19 mouse cellular contexts compared by ENCODE assay signal in genomic region chr10:125961411-125962107, GRCm38 (mm10). TPM values are rescaled to one million over a fixed set of nuclear protein-coding genes. Genes with fewer than 3 reads are reported as not detected.
DNase-seq lines count a peak whose midpoint lies in the region; ATAC-seq and TF ChIP-seq lines count a peak whose summit lies in the region.
"Had no signal": no experiment of that assay in that cellular context is flagged by ENCODE, and none has a peak within 500 bp of the region (broad histone marks: within the 10 kb centered on the region; RNA-seq: fewer than 3 reads in every experiment).

No protein-coding gene starts in this region.

- H3K4me1 ChIP-seq in heart, embryonic 13.5 days, result peaks cover 24% of the 10 kb centered on the region
- peaks cover 7% of the 10 kb centered on the region for H3K4me1 ChIP-seq in lung, adult 2 months (ENCODE audit: control insufficient read depth, insufficient read depth, low read length)
- peaks cover 4% of the 10 kb centered on the region; the same call in 1 of the 2 replicates for H3K4me1 ChIP-seq in intestine, embryonic 14.5 days (replicated peaks; ENCODE audit: control insufficient read depth, insufficient read depth, low read length)
- peaks cover 3% of the 10 kb centered on the region; the same call in 1 of the 2 replicates for H3K4me1 ChIP-seq in stomach, embryonic 15.5 days

- DNase-seq in heart, postnatal 36 days, result no peak
- no peak for DNase-seq in lung, adult 2 months
- no peak for DNase-seq in lung, postnatal 25 days (ENCODE audit: low spot score)
- DNase-seq in intestine, embryonic 14.5 days (ENCODE audit: low spot score), result no peak
- DNase-seq in thymus, postnatal 36 days, result no peak
- no peak for DNase-seq in layer of hippocampus, postnatal 25 days (ENCODE audit: extremely low spot score in 1 of 2, low spot score in 1 of 2)
- DNase-seq: adrenal gland, postnatal 14 days; cerebellum, adult 11-12 months; cerebellum, postnatal 25 days; gastrocnemius, postnatal 14 days; kidney, postnatal 25 days; layer of hippocampus, adult 9-11 months had no signal

- peak overlapping the region; percentile 22 for H3K4me2 ChIP-seq in heart, embryonic 13.5 days
- H3K4me2 ChIP-seq in intestine, embryonic 14.5 days (ENCODE audit: low read length), result peak overlapping the region; percentile 22; the same call in 1 of the 2 replicates
- H3K4me2 ChIP-seq in stomach, embryonic 15.5 days, result no peak overlapping the region
- H3K4me2 ChIP-seq: forebrain, embryonic 12.5 days; limb, embryonic 13.5 days had no signal

- no peak for TF ChIP-seq POLR2A in lung, adult 2 months (IDR thresholded peaks at IDR 0.05; ENCODE audit: borderline replicate concordance, extremely low read depth, low read depth, low read length)

- no peak overlapping the region for H3K27ac ChIP-seq in heart, embryonic 13.5 days (replicated peaks)
- no peak overlapping the region for H3K27ac ChIP-seq in intestine, embryonic 14.5 days (ENCODE audit: low read depth)
- peak overlapping the region; percentile 69; the same call in 1 of the 2 replicates for H3K27ac ChIP-seq in stomach, embryonic 15.5 days
- H3K27ac ChIP-seq: forebrain, embryonic 12.5 days; hindbrain, embryonic 10.5 days; limb, embryonic 13.5 days had no signal

- WGBS in heart, embryonic 13.5 days, result 6% methylated on average over 9 of the region's 9 CpGs
- WGBS in lung, adult 2 months, result 23% methylated on average over 9 of the region's 9 CpGs
- 40% methylated on average over 9 of the region's 9 CpGs for WGBS in intestine, embryonic 14.5 days
- WGBS in stomach, embryonic 15.5 days, result 31% methylated on average over 9 of the region's 9 CpGs

- no peaks in the 10 kb centered on the region for H3K9me3 ChIP-seq in heart, embryonic 13.5 days
- no peaks in the 10 kb centered on the region for H3K9me3 ChIP-seq in intestine, embryonic 14.5 days (ENCODE audit: control insufficient read depth, low read length)
- H3K9me3 ChIP-seq in stomach, embryonic 15.5 days, result no peaks in the 10 kb centered on the region
- H3K9me3 ChIP-seq: forebrain, embryonic 12.5 days; hindbrain, embryonic 10.5 days; limb, embryonic 13.5 days had no signal

- no peak for ATAC-seq in heart, embryonic 13.5 days (ENCODE audit: extremely low read depth, insufficient number of reproducible peaks, low FRiP score, low TSS enrichment)
- peak; percentile 66 for ATAC-seq in intestine, embryonic 14.5 days (replicated peaks; ENCODE audit: low FRiP score, low TSS enrichment, low read depth)
- peak; percentile 79 for ATAC-seq in stomach, embryonic 15.5 days (ENCODE audit: insufficient read depth, low FRiP score, low read depth)
- ATAC-seq: activated CD4-positive, CD25-positive, alpha-beta regulatory T cell, adult 4 months; midbrain, embryonic 16.5 days had no signal

- TF ChIP-seq CTCF in lung, adult 2 months (IDR thresholded peaks at IDR 0.05; ENCODE audit: insufficient read depth, low read length), result no peak

- no peaks in the 10 kb centered on the region for H3K36me3 ChIP-seq in heart, embryonic 13.5 days
- no peaks in the 10 kb centered on the region for H3K36me3 ChIP-seq in intestine, embryonic 14.5 days (ENCODE audit: control insufficient read depth, insufficient read depth, low read length)
- H3K36me3 ChIP-seq in stomach, embryonic 15.5 days, result no peaks in the 10 kb centered on the region
- H3K36me3 ChIP-seq: forebrain, embryonic 12.5 days; hindbrain, embryonic 10.5 days; limb, embryonic 13.5 days had no signal

- no peak overlapping the region for H3K4me3 ChIP-seq in heart, embryonic 13.5 days
- H3K4me3 ChIP-seq in lung, adult 2 months (replicated peaks; ENCODE audit: extremely low read depth, low read depth, low read length), result peak overlapping the region; percentile 28
- H3K4me3 ChIP-seq in intestine, embryonic 14.5 days (ENCODE audit: low read depth, low read length), result no peak overlapping the region
- H3K4me3 ChIP-seq in stomach, embryonic 15.5 days (replicated peaks), result no peak overlapping the region
- H3K4me3 ChIP-seq: forebrain, embryonic 12.5 days; hindbrain, embryonic 10.5 days; limb, embryonic 13.5 days had no signal

- H3K9ac ChIP-seq in heart, embryonic 13.5 days, result no peak overlapping the region
- no peak overlapping the region for H3K9ac ChIP-seq in intestine, embryonic 14.5 days (ENCODE audit: low read length)
- no peak overlapping the region for H3K9ac ChIP-seq in stomach, embryonic 15.5 days
- H3K9ac ChIP-seq: forebrain, embryonic 12.5 days; limb, embryonic 13.5 days had no signal

- H3K27me3 ChIP-seq in heart, embryonic 13.5 days (replicated peaks), result peaks cover 76% of the 10 kb centered on the region
- H3K27me3 ChIP-seq in intestine, embryonic 14.5 days (replicated peaks; ENCODE audit: control insufficient read depth, insufficient read depth, low read length), result no peaks in the 10 kb centered on the region
- no peaks in the 10 kb centered on the region for H3K27me3 ChIP-seq in stomach, embryonic 15.5 days (replicated peaks)
- H3K27me3 ChIP-seq: limb, embryonic 13.5 days had no signal

- intact Hi-C loops in heart, postnatal 36 days (cut with DNase I), result no loop called here

RNA-seq across cellular contexts. Expression of gene Lrig3, which starts 4.4 kb away (rescaled TPM):
- 1.9 and 2.1 TPM in 2 replicates for polyA plus RNA-seq in heart, embryonic 13.5 days (2015; fragmentation: Nextera tagmentation; extraction: Ambion mirVana)
- 1 to 10 TPM; 1.7 to 2.3 TPM for total RNA-seq in heart, postnatal 36 days (2021)
- 10.0 and 12.0 TPM in 2 replicates for polyA plus RNA-seq in lung, adult 2 months (2012; rRNA removed)
- polyA plus RNA-seq in intestine, embryonic 14.5 days (2014; fragmentation: Nextera tagmentation; extraction: Ambion mirVana), result 23.0 and 29.6 TPM in 2 replicates
- 19.4 and 21.5 TPM in 2 replicates for polyA plus RNA-seq in stomach, embryonic 15.5 days (2015; fragmentation: Nextera tagmentation; extraction: Ambion mirVana)
- 1 to 10 TPM; 3.3 to 3.5 TPM for total RNA-seq in layer of hippocampus, postnatal 25 days (2021)
- polyA plus RNA-seq: activated CD4-positive, CD25-positive, alpha-beta regulatory T cell, adult 4 months had no signal
